Mouse (Mus musculus): ENCODE measurements around the gene Pcsk7.

Gene Pcsk7

DNA sequence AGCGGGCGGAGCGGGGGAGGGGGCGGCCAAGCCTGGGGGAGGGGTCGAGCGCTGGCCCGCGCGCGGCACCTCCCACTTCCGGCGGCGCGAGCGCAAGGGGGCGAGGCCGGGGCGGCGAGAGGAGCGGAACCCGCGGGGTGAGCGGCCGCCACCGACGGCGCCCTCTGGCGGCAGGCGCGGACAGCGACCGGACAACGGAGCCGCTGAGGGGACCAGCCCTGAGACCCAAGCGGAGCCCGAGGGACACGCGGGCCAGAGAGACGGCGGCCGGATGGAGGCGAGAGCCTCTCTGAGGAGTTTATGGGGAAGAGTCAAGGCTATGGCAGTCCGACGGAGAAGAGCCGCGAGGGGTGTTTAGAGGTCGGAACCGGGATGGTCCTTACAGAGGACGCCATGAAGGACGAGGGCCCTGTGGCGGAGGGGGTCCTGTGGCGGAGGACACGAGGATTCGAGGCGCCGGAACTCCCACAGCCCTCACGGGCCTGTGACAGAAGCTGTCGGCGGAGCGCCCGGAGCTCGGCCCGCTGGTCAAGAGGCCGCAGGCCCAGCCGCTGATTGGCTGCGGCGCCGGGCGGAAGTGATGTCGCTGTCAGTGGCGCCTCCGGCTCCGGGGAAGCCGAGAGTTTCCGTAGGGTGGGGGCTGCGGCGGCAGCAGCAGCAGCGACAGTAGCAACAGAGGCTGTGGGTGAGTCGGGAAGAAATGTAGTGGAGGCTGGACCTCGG is at the start of gene Pcsk7, which contains the start of gene Rnf214:
Gene Pcsk7 (plus strand): TSS at position 143 of the 723 bp plus-strand sequence.
Gene Rnf214 (minus strand): TSS at position 557 of the 723 bp plus-strand sequence.
- peak; percentile 92 to 93 for DNase-seq (ENCODE audit: low spot score in 2 of 2)

DNA sequence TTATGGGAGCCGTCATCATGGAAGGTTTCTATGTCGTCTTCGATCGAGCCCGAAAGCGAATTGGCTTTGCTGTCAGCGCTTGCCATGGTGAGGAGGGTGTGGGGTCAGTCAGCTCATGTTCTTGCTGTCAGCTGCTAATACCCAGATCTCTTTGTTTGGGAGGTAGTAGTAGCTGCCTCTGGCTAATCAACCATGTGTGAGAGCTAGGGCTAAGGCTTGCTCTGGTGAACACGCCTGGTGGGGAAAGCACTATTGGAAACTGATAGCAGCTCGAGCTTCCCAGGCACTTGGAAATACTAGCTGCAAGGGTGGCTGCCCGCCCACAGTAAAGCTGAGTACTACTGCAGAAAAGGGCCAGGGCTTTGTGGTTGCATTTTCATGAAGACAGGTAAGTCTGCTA is 46.9 kb upstream of the Pcsk7 start:
- DNase-seq (ENCODE audit: low spot score in 2 of 2): no peak

DNA sequence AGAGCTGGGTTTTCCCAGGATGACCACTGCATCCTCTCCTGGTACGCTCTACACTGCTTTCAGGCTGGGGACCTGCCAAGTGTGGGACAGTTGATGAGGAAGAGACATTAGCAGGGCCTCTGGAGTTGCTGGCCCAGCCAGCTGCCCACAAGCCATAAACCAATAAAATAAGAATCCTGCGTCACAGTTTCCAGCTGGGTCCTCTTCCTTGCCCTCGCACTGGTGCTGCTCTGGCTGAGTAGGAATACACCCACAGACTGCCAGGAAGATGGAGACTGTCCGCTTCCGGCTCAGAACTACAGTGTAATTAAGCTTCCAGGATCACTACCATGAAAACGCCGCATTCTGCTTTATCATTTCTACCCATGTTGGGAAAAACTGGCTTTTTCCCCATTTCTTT is 44.5 kb upstream of the Pcsk7 start:
- DNase-seq (ENCODE audit: low spot score in 2 of 2): no peak

DNA sequence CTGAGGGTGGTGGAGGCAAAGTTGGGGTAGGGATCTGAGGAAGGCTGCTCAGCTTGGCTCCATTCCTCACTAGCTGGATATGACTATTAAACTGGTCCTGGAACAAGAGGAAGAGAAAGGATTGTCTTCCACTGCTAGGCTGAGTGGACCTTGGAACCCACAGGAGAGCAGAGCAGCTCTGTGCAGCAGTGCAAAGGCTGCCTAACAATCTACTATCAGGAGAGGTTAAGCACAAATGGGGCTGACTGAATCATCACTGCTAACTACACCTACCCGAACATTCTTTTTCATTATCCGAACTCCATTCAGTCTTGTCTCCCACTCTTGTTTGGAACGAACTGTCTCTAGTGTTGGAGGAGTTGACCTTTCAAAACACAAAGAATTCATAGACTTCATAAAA is 37.1 kb upstream of the Pcsk7 start:
- no peak for DNase-seq (ENCODE audit: low spot score in 2 of 2)

DNA sequence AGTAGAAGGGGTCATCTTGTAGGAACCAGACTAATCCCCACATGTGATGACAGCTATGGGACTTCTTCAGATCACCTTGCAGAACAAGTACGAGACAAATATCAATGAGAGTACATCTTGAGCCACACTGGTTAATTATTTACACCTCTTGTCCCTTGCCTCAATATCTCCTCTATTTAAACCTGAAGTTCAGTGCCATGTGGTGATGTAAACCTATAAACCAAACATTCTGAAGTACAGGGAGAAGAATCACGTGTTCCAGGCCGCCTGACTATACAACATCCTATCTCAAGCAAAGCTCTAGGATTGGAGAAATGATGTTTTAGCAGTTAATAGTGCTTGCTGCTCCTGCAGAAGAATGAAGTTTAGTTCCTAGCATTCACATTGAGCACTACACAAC is 36.0 kb upstream of the Pcsk7 start:
- DNase-seq (ENCODE audit: low spot score in 2 of 2): no peak

DNA sequence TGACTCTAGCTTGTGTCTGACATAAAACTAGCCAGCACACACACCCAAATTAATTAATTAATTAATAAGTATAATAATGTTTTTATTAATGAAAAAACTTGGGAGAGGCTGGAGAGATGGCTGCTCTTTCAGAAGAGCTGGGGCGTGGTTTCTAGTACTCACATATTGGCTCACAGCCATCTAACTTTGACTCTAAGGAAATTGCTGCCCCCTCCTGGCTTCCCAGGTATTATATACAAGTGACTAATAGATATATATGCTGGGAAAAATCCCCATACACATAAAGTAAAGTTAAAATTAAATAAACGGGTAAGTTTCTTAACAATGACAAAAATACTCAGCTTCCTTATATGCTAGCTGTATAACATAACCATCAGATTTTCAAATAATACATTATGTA is 28.4 kb upstream of the Pcsk7 start:
- DNase-seq (ENCODE audit: low spot score in 2 of 2): peak in 1 of 2 experiments; percentile 44

DNA sequence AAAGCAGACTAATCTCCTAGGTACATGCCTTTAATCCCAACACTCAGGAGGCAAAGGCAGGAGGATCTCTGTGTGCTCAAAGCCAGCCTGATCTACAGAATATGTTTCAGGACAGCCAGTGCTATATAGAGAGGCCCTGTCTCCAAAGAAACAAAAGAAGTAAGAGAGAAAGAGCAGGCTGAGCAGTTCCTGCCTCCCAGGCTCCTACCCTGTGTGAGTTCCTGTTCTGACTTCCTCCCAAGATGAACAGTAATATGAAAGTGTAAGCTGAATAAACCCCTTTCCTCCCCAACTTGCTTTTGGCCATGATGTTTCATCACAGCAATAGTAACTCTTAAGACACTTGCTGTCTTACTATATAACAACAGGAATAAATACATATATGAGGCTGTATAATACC is 12.6 kb upstream of the Pcsk7 start:
- DNase-seq (ENCODE audit: low spot score in 2 of 2): no peak

DNA sequence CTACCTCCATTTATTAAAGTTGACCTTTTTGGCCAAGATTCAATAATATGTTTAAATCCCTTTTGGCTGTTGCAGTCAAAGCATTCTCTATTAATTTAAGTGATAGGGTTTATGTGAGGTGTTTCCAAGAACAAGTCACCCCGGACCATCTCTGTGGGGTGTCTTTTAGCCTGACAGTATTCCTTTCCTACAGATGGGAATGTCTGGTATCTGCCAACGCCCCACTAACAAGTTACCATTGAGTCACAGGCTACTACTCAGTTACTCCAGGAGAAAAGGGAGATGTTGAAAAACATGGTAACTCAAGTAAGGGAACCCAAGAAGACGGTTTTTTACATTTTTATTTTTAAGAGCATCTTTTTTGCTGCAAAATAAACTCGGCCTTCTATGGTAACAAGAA is 1.1 kb upstream of the Pcsk7 start:
- no peak for DNase-seq (ENCODE audit: low spot score in 2 of 2)

DNA sequence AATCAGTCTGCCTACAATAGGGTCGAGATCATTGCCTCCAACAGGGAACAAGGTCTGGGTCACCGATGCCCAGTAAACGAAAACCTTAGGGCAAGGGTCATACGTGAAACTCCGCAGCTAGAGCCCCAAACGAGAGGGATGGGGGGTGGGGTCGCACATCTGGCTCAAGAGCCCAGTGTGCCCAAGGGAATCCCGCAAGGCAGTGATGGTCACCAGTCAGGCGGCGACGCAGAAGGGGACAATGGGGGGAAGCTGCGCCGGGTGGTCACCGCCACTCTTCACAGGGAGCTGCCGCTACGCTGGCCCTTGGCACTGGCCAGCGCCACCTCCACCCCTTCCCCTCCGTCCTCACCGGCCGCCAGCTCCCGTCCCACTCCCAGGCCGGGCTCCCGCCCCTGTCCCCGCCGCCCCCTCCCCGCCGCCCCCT is 473 bp upstream of the Pcsk7 start:
- peak in 1 of 2 experiments; percentile 31 for DNase-seq (ENCODE audit: low spot score in 2 of 2)

DNA sequence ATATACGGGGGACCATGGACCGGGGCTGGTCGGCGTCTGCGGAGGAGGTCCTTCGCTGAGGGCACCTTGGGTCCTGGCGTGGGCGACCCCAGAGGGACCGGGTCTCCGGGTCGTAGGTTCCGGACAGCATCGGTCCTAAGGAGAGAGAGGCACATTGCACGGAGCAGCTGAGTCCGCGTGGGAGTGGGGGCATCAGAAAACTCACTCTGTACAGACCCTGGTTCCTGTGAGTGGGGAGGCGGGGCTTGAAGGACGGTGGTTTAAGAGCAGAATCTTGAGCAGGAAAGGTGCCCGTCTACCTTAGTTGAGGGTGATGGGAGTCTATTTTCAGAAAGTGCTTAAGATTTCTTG is 756 bp downstream of the Pcsk7 start:
- peak in 1 of 2 experiments; percentile 15 for DNase-seq (ENCODE audit: low spot score in 2 of 2)

DNA sequence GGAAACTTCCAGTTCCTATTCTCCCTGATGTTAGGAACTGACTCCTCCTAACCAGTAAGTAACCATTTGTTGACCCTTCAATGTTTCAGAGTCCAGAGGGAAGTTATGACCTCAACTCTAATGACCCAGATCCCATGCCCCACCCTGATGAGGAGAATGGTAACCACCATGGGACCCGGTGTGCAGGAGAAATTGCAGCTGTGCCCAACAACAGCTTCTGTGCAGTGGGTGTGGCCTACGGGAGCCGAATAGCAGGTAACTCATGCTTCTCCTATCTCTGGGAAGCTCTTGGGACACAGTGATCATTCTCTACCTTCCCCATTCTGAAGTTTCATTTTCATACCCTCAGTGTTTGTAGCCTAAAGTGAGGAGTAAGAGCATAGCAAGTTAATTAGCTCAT is 4.7 kb downstream of the Pcsk7 start:
- no peak for DNase-seq (ENCODE audit: low spot score in 2 of 2)

DNA sequence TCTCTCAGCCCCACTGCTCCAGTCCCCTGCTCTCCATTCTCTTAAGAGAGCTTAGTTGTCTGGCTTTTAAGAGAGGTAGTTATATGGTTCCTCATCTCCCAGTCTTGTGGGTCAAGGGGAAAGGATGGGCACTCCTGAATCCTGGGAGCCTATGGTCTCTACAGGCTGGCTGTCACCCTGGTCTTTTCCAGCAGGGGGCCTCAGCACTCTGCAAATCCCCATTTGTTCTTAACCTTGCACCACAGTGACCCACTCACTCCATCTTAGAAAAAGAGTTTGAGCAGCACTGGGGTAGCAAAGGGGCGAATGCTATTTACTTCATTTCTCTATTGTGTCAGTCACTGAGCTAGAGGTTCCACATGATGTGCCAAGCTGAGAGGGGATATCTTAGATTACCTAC is 5.4 kb downstream of the Pcsk7 start:
- peak in 1 of 2 experiments; percentile 45 for DNase-seq (ENCODE audit: low spot score in 2 of 2)

DNA sequence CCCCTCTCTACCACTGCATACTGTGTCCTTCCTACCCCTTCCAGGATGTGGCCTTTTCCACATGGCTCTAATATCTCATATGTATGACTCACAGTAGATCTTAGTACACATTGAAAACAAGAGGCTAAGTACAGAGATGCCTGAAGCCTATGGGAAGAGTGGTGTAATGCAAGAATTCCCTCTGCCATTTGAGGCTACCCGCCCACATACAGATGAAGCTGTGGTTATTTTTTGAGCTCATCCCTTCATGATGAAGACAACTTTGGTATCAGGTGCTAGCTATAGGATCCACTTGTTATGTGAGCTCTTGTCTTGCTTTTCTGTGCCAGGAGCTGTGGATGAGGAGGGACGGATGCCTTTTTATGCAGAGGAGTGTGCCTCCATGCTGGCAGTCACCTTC is 9.4 kb downstream of the Pcsk7 start:
- DNase-seq (ENCODE audit: low spot score in 2 of 2): no peak

DNA sequence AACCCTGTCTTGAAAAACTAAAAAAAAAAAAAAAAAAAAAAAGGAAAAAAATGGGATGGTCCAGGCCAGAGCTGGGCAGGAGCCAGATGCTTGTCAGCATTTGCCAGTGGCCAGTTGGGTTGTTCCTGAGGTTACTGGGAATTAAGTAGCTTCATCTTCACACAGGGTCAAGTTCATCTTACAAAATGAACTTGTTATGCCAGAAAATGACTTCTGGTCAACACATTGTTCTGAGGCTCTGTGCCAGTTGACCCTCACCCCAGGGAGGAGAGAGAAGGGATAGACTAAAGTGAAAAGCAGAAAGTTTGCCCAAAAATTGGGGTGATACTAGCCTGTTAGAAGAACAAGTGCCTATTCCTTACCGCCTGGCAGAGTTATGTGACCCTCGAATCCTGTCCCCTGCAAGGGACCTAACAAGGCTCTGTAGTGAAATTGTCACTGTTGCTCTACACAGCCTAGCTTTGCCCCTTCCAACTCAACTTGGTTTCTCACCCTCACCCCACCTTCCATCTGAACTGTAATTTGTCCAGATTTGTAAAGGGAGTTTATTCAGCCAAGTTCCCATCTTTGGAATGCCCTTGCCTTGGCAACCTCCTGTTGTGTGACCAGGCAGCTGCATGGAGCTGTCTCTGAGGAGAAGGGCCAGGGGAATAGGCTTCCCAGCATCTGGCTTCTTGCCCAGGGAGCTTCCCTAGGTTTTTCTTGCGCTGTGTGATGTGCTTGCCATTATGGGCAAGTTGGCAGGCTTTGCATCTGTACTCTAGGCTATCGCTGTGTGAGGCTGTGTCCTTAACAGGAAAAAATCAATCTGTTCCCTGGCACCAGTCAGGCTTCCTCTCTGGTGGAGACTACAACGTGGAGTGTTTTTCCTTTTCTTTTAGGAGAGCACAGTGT is 11.0 kb downstream of the Pcsk7 start:
- DNase-seq (ENCODE audit: low spot score in 2 of 2): peak; percentile 61 to 64

DNA sequence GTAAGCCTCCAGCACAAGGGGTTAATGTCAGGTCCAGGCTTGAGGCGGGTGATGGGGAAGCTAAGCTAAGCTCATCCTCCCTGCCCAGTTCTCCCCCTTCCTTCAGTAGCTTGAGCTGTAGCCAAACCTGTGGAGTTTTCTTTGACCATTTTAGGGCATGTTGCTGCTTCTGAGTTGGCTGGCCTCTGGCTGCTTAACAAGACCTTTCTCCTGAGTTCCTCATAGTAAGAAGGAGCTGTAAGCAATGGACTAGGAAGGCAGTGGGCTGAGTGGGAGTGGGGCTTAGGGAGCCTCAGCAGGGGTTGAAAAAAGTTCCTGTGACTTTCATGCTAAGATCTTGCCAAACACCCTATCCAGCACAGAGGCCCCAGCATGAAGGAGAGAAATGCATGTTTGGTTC is 13.6 kb downstream of the Pcsk7 start:
- DNase-seq (ENCODE audit: low spot score in 2 of 2): no peak

DNA sequence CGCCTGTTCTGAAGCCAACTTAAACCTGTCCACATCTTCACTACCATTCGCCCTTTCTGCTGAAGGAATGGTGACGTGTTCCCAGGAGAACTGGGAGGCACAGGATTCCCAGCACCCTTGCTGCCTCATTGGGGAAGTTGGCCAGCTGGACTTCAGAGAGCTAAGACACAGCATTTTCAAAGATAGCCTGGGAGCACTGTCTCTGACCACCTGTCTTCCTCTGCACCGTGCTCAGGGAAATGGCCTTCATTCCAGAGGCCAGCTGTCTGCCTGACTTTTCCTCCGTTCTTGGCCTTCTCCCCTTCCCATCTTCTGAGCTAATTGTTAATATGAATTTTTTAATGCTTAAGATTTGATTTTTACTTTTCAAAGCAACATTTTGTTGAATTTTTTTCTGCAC is 23.0 kb downstream of the Pcsk7 start:
- DNase-seq (ENCODE audit: low spot score in 2 of 2): no peak

DNA sequence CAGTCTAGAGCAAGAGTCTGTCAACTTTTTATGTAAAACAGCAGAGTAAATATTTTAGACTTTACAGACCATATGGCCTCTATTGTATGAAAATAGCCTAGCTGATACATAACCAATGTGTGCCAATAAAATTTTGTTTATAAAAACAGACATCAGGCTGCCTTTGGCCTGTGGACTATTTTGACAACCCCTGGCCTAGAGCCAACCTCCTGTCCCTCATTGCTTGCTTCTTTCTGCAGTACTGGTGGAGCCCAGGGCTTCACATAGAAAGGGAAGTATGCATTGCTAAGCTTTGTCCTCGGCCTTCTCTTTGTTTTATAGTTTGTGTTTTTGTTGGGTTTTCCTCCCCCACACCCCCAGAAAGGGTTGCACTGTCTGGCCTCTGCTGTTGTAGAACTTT is 25.7 kb downstream of the Pcsk7 start:
- no peak for DNase-seq (ENCODE audit: low spot score in 2 of 2)

DNA sequence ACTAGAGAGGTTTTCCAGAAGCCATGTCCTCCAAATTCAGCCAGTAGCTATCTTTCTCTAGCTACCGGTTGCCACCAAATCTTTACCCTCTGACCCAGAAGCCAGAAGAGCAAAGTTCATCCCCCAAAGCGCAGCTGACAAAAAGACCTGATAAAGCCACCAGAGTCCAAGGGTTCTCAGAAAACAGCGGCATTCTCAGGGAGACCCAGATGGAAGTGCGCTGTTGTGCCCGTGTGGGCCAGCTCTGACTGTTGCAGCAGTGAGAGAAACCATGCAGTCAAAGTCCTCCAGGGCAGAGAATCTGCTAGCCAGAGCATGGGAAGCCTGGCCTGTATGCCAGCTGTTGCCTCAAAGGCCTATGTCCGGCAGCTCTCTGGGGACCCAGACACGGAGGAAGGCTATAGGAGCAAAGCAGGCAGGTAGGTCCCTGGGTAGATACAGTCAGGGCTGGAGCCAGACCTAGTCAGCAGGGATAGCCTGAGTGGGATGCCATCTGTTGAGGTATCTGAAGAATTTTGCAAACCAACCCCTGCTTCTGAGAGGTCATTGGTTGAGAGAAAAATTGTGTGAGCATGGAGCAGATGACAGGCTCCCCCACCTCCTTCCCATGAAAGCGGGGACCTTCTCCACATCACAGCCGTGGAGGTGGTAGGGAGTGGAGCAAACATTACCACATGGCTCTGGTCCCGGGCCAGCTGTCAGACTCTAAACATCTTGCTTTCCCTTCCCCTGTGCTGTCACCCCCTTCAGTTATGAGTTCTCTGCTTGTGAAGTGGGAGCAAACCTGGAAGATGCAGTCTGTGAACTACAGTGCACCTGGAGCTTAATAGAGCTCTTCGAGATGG is 26.5 kb downstream of the Pcsk7 start:
- DNase-seq (ENCODE audit: low spot score in 2 of 2): no peak

DNA sequence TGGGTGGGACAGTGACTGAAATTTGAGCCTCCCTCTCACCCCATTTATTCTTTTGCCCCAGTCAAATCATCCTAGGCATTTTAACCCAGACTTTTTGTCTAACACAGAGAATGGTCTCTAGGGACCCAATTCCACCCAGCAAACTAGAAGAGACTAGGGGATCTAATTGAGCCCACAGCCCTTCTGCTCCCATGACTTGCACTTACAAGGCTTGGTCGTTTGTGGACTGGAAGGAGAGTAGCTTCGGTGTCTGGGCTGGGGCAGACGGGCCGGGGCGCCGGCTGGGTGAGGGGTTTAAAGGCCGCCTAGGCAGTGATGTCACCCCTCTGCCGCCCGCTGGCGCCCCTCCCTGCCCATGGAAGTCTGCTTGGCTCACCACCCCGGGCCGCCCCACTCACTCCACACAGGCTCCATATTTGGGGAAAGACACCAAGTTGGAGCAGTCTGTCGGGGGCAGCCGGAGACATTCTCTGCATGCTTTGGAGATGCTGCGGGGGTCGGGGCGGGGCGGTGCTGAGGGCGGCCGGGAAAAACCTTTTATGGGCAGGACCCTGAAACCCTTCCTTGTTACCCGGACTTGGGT is 29.4 kb downstream of the Pcsk7 start, which contains the start of gene Tagln:
Gene Tagln (minus strand): TSS at position 431 of the 583 bp plus-strand sequence.
- no peak for DNase-seq (ENCODE audit: low spot score in 2 of 2)

DNA sequence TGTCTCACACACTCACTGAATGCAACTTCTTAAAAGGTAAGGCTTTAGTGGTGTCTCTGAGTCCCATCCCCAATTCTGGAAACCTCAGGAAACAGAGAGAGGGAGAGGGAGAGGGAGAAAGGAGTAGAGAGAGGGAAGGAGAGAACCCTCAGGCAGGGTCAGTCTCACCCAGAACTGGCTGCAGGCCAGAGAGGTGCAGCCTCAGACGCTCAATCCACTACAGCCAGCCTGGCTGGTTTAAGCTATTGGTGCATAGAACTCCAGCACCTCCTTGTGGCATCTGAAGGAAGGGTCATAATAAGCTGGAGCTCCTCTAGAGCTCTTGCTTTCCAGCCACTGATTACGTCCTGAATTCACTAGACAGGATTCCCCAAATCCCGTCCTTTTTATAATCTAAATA is 30.6 kb downstream of the Pcsk7 start:
- DNase-seq (ENCODE audit: low spot score in 2 of 2): peak in 1 of 2 experiments; percentile 60

DNA sequence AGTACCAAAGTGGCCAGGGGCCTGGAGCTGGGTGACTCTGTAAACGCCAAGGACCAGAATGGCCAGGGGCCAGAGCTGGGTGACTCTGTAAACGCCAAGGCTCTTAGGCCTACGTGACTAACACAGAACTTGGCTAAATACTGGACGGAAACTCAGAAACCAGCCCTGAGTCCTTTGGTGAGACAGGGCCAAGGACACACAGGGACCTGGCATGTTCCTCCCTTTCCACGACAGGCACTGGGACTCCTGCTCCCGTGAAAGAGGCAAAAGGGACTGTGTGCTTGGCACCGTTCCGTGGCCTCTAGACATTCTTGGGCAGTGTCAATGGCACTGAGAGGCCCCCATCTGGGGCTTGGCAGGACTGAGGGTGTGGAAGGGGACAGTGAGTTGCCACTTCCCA is 31.8 kb downstream of the Pcsk7 start:
- DNase-seq (ENCODE audit: low spot score in 2 of 2): peak in 1 of 2 experiments; percentile 38

Measured in heart, adult 9 months (tissue).